Mouse (Mus musculus) adrenal gland (tissue): ENCODE measurements around the gene Ext2.

Experiments used
- intact Hi-C: fragments of 180-260 bp; cut with DNase I; formaldehyde crosslinking; loops from one replicate; pipeline ENCODE4 v1.15.1; 2025

Gene Ext2

DNA sequence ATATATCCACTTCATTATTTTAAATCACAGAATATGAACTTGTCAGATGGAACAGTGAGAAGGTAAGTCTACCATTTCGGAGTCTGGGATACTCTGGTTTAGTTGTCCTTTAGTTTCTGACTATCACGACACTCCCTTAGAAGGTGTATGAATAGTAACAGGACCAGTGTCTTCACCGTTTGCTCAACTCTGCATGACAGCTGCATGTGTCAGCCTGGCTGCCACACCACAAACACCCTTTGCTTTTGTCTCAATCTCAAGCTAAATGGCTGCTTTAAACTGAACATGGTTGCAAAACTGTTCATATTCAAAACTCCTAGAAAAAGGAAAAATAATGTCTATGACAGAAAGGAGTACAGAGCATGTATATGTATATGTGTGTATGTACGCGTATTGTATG lies 43.8 kb downstream of the Ext2 start:
- intact Hi-C loops, result no loop called here

DNA sequence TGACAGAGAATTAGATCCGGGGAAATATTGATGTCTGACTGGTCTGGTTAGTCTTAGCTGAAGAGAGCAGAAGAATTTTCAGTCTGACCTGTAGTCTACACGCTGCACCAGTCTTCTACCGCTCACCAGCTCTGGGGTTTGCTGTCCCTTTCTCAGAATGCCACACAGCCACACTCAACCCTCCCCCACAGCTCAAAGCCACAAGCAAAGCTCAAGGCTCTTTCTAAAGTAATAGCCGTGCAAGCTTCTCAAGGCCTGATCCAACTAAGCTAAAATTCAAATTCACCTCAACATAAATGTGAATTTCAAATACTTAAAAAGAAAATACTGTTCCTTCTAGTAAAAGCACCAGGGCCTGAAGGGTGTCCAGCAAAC lies 45.3 kb downstream of the Ext2 start:
- intact Hi-C loops, result no loop called here

DNA sequence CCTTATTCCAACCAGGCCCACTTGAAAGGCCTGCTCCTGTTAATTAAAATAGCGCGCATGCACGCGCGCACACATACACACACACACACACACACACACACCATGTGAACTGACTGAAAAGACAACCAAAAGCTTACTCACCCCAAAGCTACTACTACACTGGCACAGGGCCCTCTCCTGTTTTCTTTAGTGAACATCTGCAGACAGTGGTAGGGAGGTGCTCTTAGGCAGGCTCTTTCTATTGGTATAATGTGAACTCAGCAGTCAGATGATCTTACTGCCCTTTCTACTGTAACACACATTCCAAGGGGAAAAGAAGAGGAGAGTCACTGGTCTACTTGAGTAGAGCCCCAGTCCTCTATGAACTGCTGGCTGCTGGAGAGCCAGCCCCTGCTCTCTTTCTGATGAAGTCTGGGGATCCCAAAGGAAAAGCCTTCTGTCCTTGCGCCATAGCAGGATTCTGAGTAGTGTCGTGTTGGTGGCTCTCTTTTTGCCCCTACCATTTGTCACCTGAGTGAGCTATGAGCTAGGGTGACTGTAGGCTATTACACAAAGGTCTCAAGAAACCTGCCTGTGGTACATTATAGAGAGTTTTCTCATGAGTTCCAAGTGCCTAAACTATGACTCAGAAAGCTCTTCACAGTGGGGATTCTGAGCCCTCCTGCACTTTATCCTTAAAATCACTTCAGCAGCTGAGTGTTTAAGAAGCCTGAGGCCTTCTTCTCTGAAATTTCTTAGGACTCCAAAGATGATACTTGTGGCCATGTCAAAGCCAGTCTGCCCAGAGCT lies 45.9 kb downstream of the Ext2 start:
- intact Hi-C loops, result no loop called here

DNA sequence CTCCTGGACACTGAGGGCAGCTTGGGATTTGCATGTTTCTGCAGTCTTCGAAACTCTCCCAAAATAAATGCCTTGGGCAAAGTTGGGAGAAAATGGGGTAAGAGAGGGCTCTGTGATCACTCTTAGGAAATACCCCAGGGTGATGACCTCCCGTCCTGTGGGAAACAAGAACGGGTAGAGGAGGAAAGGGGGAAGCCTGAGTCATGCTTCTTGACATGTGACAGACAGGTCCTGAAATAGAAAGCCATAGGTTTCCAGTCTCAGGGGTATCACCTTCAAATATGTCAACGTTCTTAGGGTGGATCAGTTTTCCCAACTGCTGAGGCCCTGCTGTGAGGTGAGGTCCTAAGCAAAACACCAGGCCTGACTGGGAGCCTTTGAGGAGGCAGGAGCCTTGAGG lies 46.9 kb downstream of the Ext2 start:
- intact Hi-C loops, result no loop called here

DNA sequence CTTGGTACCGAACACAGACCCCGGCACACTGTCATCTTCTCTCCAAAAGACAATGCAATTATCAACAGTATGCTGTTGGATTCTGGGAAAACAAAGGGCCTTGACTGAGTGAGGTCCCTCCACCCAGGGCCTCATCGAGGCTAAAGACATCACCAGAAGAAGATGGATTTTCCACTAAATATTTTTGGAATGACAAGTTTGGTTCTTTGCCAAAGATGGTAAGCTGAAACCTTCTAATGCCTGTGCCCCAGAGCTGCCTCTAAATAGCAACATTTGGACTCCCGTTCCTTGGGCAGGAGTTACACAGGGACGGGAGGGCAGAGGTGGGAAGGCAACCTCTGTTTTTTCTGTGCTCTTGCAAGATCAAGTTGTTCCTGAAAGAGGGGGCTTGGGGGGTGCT lies 47.4 kb downstream of the Ext2 start:
- intact Hi-C loops, result no loop called here

DNA sequence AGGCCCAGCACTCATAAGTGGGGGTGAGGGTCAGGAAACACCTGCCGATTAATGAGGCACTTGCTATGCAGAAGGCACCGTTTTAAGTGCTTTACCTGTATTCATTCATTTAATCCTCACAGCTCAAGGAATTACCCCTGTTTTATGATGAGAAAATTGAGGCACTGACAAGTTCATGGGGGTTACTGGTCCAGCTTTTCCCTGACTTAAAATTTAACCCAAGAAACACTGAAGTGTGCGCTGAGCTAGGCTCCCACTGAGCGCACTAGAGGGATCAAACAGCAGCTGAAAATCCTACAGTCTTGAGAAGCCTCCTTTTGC lies 49.6 kb downstream of the Ext2 start:
- intact Hi-C loops, result no loop called here

DNA sequence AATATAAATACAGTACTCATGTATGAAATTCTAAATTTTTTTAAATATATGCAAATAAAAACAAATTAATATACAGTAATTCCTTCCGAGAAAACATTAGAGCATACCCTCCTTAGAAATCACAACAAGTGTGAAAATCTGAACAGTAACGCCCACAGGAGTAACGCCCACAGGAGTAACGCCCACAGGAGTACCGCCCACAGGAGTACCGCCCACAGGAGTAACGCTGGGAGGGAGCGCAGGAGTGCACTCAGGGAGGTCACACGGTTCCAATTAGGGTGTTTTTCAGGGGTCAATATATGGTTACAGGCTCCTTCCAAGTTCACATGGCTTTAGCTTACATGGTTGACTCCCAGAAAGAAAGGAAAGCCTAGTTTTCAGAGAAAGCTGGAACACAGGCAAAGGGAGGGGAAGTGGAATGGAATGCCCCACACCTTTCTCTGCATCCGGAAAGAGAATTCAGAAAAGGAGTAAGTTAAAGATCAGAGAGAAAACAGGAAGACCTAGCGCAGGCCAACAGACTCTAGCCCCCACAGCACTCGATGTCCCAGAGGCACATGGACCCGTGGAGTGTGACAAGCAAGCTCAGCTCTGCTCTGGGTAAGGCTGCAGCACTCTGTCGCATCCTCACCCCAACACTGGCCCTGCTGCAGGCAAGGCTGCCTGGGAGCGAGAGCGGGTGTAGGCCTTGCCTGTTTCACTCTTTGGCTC lies 50.2 kb downstream of the Ext2 start:
- intact Hi-C loops, result no loop called here

DNA sequence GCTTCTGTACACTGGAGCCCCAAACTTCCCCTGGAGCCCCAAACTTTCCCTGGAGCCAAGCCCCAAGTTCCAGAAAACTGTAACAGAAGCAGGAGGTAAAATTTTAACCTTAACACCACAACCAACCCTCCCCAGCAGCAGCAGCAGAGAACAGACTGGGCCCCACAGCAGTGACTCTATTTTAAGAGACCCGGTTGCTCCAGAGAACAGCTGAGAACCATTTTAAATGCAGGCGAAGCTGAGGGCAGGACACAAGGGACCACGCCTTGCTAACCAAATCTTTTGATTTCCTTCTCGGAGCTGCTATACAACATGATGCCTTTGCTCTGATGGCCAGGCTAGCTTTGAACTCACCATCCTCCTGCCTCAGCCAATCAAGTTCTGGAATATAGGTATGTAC lies 51.5 kb downstream of the Ext2 start:
- intact Hi-C loops, result no loop called here

DNA sequence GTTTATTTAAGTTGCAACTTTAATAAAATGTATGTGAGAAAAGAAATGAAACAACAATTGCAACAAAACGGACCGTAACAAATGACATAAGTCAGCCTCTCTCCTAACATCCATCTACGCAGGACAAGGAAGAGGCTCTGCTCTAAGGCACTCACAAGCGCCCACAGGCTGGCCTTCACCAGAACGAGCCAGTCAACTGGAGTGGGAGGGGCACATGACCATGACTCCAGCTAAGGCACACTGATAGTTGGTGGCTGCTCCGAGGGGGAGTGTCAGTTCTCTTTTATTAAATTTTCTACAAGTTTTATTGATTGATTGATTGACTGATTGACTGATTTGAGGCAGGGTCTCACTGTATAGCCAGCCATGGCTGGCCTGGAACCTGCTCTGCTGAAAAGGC lies 52.5 kb downstream of the Ext2 start:
- intact Hi-C loops, result no loop called here

DNA sequence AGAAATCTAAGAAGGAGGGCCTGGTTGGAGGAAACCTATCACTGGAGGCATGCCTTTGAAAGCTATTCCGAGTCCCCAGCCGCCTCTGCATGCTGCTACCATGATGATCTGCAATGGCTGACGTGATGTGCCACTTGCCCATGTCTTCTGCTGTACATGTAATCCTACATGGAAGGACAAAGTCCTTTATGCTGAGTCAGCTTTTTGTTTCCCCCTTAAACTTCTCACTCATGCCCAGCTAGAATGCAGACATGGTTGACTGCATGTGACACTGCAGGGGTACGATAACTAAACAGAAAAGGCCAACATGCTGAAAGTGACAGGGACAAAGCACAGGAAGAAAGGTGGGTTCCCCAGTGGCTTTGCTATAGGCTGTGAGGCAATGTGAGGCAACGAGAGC lies 56.6 kb downstream of the Ext2 start:
- intact Hi-C loops, result no loop called here

DNA sequence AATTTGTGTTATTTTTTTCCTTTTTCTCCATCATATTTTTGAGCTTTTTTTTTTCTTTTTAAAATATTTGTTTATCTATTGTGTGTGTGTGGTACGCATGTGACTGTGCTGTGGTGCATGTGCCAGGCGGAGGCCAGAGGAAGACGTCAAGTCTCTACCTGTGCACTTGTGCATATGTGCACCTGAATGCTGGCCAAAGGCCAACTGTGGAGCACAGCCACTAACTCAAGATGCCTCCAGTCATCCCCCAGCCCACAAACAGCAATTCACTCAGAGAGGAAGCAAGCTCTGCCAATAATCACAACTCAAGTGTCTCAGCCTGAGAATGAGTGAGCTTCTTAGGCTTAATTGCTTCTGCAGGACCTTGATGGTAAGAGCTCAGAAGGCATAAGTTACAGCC lies 58.2 kb downstream of the Ext2 start:
- intact Hi-C loops, result no loop called here

DNA sequence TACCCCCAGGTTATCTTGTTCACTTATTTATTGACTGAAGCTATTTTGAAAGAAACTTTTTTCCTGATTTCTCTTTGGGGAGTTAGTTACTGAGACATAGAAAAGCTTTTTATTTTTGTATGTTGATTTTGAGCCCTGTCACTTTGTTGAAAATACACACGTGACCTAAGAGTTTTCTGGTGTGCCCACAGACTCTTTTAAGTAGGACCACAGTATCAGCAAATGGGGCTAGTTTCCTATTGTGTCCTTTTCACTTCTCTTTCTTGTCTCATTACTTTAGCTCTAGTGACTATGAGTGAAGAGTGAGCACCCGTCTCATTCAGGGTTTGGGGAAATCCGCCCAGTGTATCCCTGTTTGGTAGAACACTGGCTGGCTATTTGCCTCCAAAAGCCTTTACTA lies 62.0 kb downstream of the Ext2 start:
- intact Hi-C loops, result no loop called here

DNA sequence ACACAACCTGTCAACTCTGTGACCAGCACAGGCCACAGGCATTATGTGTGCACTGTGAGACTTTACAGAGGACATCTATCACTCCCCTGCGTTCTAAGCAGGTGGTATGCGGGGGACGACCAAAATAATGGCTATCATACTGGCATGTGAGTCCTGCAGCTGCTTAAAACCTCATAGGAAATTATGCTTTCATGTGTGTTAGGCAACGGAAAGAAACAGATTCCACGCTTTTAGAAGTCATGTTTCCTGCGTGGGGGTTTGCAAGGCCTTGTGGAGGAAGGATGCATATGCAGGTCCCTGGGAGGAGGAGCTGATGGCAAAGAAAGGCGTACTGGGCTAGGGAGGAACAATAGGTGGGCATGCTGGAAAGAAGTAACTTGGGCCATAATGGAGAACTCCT lies 63.2 kb downstream of the Ext2 start:
- intact Hi-C loops, result no loop called here

DNA sequence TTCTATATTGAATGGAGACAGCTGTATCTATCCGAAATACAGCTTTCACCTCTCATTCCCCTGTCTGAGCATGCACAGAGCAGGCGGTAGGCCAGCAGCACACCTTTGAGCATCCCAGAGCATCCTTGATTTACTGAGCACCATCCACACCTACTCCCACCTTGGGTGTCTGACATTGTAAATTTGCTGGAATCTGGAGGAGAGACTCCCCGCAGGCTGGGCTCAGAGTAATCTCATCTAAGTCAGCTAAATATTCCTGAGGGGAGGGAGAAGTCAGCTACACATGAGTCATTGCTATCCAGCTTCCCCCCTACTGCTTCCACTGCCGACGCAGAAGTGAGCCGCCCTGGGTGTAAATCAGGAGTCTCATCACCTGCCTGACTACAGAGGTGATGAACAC lies 64.1 kb downstream of the Ext2 start:
- intact Hi-C loops, result no loop called here

DNA sequence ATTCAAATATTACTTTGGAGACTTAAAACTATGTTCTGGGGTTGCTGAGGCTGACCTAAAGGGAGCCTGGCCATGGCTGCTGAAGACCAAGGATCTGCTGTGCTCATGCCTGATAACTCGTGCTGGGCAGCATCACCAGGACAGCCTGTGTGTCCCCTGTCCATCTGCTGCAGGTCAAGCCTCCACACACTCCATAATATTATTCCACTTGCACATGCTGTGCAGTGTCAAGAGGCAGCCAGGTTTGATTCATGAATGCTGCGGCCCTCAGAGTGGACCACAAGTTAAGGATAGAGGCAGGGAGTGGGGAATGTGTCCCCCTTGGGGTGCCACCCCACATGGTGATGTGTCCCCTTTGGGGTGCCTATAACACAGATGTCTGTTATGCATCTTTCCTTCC lies 68.0 kb downstream of the Ext2 start:
- intact Hi-C loops, result no loop called here

DNA sequence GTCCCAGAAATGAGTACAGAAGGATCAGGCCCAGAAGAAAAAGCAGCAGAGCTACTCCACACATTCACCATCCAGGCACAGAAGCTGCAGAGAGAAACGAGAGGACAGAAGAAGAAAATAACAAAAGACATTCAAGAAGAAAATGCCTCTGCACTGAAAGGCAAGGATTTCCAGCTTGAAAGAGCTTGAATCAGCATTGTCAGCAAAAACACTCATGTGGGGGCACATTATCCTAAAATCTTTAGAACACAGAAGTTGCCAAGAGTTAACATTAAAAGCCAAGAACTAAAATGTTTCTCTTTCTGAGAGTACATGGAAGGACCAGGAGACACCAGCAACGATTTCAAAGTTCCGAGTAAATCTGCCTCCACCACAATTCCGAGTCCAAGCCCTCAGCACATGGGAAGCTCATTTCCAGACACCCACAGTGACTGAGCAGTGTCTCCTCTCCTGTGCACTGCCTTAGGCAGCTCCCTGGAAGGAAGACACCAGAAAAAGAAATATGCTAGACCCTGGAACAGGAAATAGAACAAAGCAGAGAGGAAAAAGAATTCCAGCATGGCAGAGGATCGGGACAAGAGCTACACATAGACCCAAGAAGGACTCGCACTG lies 69.1 kb downstream of the Ext2 start:
- intact Hi-C loops, result no loop called here

DNA sequence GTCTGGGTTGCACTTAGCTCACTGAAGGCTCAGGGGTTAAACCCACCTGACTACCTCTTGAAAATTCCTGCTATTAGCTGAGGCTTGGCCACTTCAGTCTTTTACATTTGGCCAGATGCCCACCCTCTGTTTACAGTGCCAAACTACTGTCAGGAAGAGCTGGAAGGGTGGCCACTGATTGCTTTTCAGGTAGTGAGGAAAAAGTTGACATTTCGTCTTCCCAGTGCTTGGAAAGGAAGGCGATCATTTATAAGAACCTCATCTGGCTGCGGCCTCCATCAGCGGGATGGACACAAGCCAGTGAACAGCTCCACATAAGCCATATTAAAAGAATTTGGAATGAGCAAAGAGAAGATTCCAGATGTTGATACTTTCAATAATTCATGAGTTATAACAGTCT lies 72.7 kb downstream of the Ext2 start:
- intact Hi-C loops, result no loop called here

DNA sequence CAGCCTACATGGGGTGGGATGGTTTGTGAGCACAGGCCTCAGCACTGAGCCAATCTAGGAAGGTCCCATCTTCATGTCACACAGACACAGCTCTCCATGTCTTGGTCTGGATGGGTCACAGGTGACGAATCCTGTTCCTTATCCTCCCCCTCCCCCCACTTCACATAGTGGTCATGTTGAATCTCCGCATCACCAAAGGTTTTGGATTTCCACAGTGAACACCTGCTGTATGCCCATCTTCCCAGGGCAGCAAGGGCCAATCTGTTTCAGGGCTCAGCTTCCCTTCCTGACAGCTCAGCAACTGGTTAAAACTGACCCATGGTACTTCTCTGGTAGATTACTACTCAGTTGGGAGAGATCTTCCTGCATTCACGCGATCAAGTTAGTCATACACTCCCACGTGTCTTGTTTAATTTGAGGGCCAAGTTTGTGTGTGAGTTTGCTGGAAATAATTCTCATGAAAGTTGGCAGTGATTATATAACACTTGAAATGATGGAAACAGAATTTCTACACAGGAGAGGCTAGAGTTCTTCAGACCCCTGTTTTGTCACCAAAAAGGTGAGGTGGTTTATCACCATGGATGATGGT lies 74.7 kb downstream of the Ext2 start:
- intact Hi-C loops, result no loop called here

DNA sequence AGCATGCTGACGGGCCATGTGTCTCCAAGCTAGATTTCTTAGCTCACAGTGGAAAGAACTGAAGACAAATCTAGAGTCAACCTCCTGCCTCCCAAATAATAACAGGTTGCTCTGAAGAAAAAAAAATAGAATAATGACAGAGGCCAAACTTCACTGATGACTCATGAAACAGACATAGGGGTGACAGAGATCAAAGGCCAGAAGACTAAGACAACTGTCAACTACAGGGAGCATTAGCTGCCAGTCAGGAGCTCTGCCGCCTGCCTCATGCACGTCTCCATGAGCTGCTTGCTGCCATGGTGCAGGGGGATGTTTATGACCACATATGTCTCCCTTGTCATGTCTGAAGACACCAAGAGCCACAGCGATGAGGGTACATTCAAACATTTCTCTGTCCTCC lies 75.7 kb downstream of the Ext2 start:
- intact Hi-C loops, result no loop called here

DNA sequence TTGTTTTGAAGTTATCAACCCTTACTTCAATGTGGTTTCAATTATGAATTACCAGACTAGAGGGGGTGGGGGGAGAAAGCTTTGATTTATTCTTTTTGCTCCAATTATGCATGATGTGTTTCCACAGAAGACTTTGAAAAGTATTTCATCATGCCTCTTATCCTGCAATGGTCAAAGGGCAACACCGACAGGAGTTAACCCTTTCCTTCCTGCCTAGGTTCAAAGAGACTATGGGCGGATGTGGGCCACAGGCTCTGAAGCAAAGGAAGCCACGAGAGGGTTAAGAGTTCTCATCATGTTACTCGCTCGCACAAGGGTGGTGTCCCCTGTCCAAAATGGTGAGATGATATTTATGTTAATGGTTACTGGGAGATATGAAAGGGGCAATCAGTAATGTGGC lies 76.2 kb downstream of the Ext2 start:
- intact Hi-C loops, result no loop called here

DNA sequence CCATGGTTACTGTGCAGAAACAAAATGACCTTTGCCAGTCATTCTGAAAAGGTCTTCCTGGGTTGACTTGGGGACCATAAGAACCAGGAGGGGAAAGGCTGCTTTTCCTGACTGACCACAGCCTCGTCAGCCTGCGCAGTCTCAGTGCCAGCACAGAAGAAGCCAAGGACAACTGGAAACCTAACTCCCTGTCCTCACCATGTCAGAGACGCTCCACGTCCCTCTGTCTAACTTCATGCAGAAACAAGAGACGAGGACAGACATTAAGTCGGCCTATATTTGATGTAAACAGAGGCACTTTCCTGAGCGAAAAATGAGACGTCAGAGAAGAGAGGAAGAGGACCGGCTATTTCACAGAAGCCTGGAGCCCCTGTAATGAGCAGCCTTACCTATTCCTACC lies 76.6 kb downstream of the Ext2 start:
- intact Hi-C loops, result no loop called here

DNA sequence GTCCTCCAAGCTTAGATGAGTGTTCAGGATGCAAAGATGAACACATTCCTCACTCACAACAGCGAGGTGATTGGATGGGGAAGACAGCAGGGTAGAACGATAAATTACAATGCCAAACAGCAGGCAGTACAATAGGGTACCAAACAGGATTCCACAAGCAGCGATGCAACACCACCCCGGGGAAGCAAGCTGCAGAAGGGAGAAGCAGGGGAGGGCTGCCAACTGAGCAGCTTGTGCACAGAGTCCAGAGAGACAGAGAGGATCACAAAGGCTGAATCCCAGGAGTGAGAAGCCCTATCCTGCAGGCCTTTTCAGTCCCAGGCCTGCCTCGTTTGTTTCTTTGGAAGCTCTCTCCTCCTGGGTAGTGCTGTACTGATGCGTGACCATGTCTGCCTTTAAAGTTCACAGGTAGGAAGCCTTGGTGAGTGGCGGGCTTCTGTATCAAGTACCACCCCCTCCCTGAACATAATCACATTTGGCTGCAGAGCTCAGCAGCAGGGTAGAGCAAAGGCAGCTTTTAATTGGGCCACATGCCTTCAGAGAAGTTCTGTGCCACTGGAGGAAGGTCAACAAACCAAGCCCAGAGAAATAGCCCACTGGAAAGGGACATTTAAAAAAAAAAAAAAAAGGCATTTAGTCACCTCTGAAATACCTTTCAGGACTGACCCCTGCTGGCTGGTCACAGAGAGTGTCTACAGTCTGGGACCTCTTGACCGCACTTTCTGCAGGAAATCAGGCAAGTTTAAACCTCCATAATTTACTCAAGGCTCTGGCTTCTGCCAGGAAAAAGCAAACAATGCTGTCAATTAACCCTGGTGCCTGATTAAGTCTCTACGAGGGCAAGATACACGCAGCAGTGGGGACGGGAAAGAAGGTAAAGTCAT lies 77.8 kb downstream of the Ext2 start:
- intact Hi-C loops, result no loop called here
